ENCODE assay signal across 10 mouse cellular contexts in the genomic region with DNA sequence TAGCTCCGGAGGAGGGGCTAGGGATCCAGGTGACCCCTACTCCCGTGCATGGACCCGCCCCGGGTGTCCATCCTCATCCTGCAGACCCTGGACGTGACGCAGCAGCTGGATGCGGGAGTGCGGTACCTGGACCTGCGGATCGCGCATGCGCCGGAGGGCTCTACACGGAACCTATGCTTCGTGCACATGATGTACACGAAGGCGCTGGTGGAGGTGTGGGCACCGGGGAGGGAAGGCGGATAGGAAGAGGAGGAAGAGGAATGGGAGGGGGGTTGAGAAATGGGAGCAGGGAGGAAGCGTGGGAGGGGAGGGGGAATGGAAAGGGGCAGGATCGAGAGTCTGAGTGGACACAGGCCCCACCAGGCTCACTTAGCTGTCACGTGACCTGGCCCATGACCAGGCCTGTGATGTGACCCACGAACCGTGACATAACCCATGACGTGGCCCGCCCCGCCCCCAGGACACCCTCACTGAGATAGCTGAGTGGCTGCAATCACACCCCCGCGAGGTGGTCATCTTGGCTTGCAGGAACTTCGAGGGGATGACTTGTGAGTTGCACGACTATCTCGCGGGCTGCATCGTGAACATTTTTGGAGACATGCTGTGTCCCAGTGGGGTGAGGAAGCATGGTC. TPM values are rescaled to one million over a fixed set of nuclear protein-coding genes. Genes with fewer than 3 reads are reported as not detected.
DNase-seq lines count a peak whose midpoint lies in the region; ATAC-seq and TF ChIP-seq lines count a peak whose summit lies in the region.
"Had no signal": no experiment of that assay in that cellular context is flagged by ENCODE, and none has a peak within 500 bp of the region (broad histone marks: within the 10 kb centered on the region; RNA-seq: fewer than 3 reads in every experiment).

No protein-coding gene starts in this region.

- no peak for TF ChIP-seq CTCF in brain, embryonic 14.5 days (IDR thresholded peaks at IDR 0.05; ENCODE audit: borderline replicate concordance, extremely low read depth, insufficient read depth, insufficient read length)

- intact Hi-C loops in left cerebral cortex, postnatal 4 days (cut with DNase I) = no loop called here

- peak; percentile 39 for ATAC-seq in forebrain, embryonic 15.5 days (replicated peaks)
- ATAC-seq in intestine, embryonic 16.5 days = peak; percentile 47
- peak; percentile 65 for ATAC-seq in midbrain, embryonic 14.5 days (ENCODE audit: low FRiP score, low TSS enrichment)
- ATAC-seq in stomach, embryonic 16.5 days (ENCODE audit: insufficient read depth, low FRiP score) = peak; percentile 33

- H3K4me1 ChIP-seq in forebrain, embryonic 15.5 days = peaks cover 29% of the 10 kb centered on the region
- H3K4me1 ChIP-seq in intestine, embryonic 16.5 days (ENCODE audit: control insufficient read depth, insufficient read depth, low read length) = peaks cover 18% of the 10 kb centered on the region
- peaks cover 25% of the 10 kb centered on the region for H3K4me1 ChIP-seq in midbrain, embryonic 14.5 days (ENCODE audit: control insufficient read depth, insufficient read depth, low read length)
- peaks cover 21% of the 10 kb centered on the region for H3K4me1 ChIP-seq in stomach, embryonic 16.5 days (ENCODE audit: control insufficient read depth, insufficient read depth, low read length)

- peak overlapping the region; percentile 69 for H3K4me2 ChIP-seq in forebrain, embryonic 15.5 days (replicated peaks)
- H3K4me2 ChIP-seq in intestine, embryonic 16.5 days (ENCODE audit: low read depth, low read length) = peak overlapping the region; percentile 75
- peak overlapping the region; percentile 74 for H3K4me2 ChIP-seq in midbrain, embryonic 14.5 days (ENCODE audit: low read length)
- H3K4me2 ChIP-seq in stomach, embryonic 16.5 days (ENCODE audit: low read depth, low read length) = peak overlapping the region; percentile 76

- 22% methylated on average over 34 of the region's 34 CpGs for WGBS in forebrain, embryonic 15.5 days
- 14% methylated on average over 34 of the region's 34 CpGs for WGBS in intestine, embryonic 16.5 days
- 20% methylated on average over 34 of the region's 34 CpGs for whole genome bisulfite sequencing in midbrain, embryonic 14.5 days
- WGBS in stomach, embryonic 16.5 days = 13% methylated on average over 34 of the region's 34 CpGs

- no peaks in the 10 kb centered on the region for H3K27me3 ChIP-seq in forebrain, embryonic 15.5 days
- no peaks in the 10 kb centered on the region for H3K27me3 ChIP-seq in intestine, embryonic 16.5 days (replicated peaks; ENCODE audit: control insufficient read depth, insufficient read depth, low read length)
- H3K27me3 ChIP-seq in midbrain, embryonic 14.5 days (ENCODE audit: control insufficient read depth, insufficient read depth, low read length) = 0 out of 2 replicates have a peak, but pooled peaks cover 5% of the 10 kb centered on the region
- no peaks in the 10 kb centered on the region for H3K27me3 ChIP-seq in stomach, embryonic 16.5 days (ENCODE audit: control insufficient read depth, insufficient read depth, low read length)
- H3K27me3 ChIP-seq: CH12.LX had no signal

- peak overlapping the region; percentile 37 for H3K4me3 ChIP-seq in forebrain, embryonic 15.5 days
- peak overlapping the region; percentile 36 for H3K4me3 ChIP-seq in intestine, embryonic 16.5 days (ENCODE audit: low read length)
- peak overlapping the region; percentile 36 for H3K4me3 ChIP-seq in midbrain, embryonic 14.5 days (replicated peaks; ENCODE audit: low read depth, low read length)
- peak overlapping the region; percentile 40 for H3K4me3 ChIP-seq in stomach, embryonic 16.5 days (replicated peaks; ENCODE audit: low read length)

- peaks cover 39% of the 10 kb centered on the region for H3K36me3 ChIP-seq in forebrain, embryonic 15.5 days
- H3K36me3 ChIP-seq in intestine, embryonic 16.5 days (ENCODE audit: control insufficient read depth, insufficient read depth, low read length) = peaks cover 35% of the 10 kb centered on the region
- H3K36me3 ChIP-seq in midbrain, embryonic 14.5 days (ENCODE audit: control insufficient read depth, insufficient read depth, low read length) = peaks cover 41% of the 10 kb centered on the region
- H3K36me3 ChIP-seq in stomach, embryonic 16.5 days (ENCODE audit: control insufficient read depth, insufficient read depth, low read length) = peaks cover 36% of the 10 kb centered on the region

- H3K9ac ChIP-seq in forebrain, embryonic 15.5 days (replicated peaks) = peak overlapping the region; percentile 27; the same call in 1 of the 2 replicates
- peak overlapping the region; percentile 43 for H3K9ac ChIP-seq in intestine, embryonic 16.5 days (ENCODE audit: low read depth, low read length)
- peak overlapping the region; percentile 45; the same call in 1 of the 2 replicates for H3K9ac ChIP-seq in midbrain, embryonic 14.5 days (replicated peaks; ENCODE audit: low read length)
- H3K9ac ChIP-seq in stomach, embryonic 16.5 days (ENCODE audit: low read length) = peak overlapping the region; percentile 49

- TF ChIP-seq POLR2A in brain, embryonic 14.5 days (IDR thresholded peaks at IDR 0.05; ENCODE audit: borderline replicate concordance, extremely low read depth, insufficient read depth, insufficient read length, poor library complexity, severe bottlenecking) = no peak

- H3K9me3 ChIP-seq in forebrain, embryonic 15.5 days = no peaks in the 10 kb centered on the region
- no peaks in the 10 kb centered on the region for H3K9me3 ChIP-seq in intestine, embryonic 16.5 days (ENCODE audit: control insufficient read depth, low read length)
- H3K9me3 ChIP-seq in midbrain, embryonic 14.5 days (ENCODE audit: control insufficient read depth, low read length) = no peaks in the 10 kb centered on the region
- peaks cover 6% of the 10 kb centered on the region for H3K9me3 ChIP-seq in stomach, embryonic 16.5 days (replicated peaks; ENCODE audit: control insufficient read depth, low read length)

- H3K27ac ChIP-seq in forebrain, embryonic 15.5 days (replicated peaks) = no peak overlapping the region
- no peak overlapping the region for H3K27ac ChIP-seq in intestine, embryonic 16.5 days (ENCODE audit: low read length)
- no peak overlapping the region for H3K27ac ChIP-seq in midbrain, embryonic 14.5 days (replicated peaks; ENCODE audit: low read depth, low read length)
- no peak overlapping the region for H3K27ac ChIP-seq in stomach, embryonic 16.5 days (ENCODE audit: low read length)

- DNase-seq in gastrocnemius, postnatal 10 days = peak; percentile 40
- no peak for DNase-seq in gastrocnemius, postnatal 25 days
- DNase-seq in brain, embryonic 14.5 days (ENCODE audit: low read depth) = peak; percentile 76
- peak; percentile 65 for DNase-seq in left cerebral cortex, postnatal 4 days
- peak; percentile 87 for DNase-seq in midbrain, embryonic 14.5 days

RNA-seq across cellular contexts. Expression of a gene that starts 2.1 kb away (rescaled TPM):
- under 1 TPM in 1 of 2 experiments, not detected in 1; 0.07 TPM for total RNA-seq in gastrocnemius, postnatal 10 days (2021)
- total RNA-seq in gastrocnemius, postnatal 25 days (2021) = not detected
- polyA plus RNA-seq in brain, embryonic 14.5 days (2012; rRNA removed) = 2.6 and 3.2 TPM in 2 replicates
- polyA plus RNA-seq in forebrain, embryonic 15.5 days (2015; fragmentation: Nextera tagmentation; extraction: Ambion mirVana) = 2.6 and 2.8 TPM in 2 replicates
- polyA plus RNA-seq in intestine, embryonic 16.5 days (2015; fragmentation: Nextera tagmentation; extraction: Ambion mirVana) = 0.80 and 0.84 TPM in 2 replicates
- total RNA-seq in left cerebral cortex, postnatal 4 days (2021) = 1 to 10 TPM; 2.6 to 3.6 TPM
- 1.9 and 3.5 TPM in 2 replicates for polyA plus RNA-seq in midbrain, embryonic 14.5 days (2014; fragmentation: Nextera tagmentation; extraction: Ambion mirVana)
- polyA plus RNA-seq in stomach, embryonic 16.5 days (2015; fragmentation: Nextera tagmentation; extraction: Ambion mirVana) = 1.3 and 1.4 TPM in 2 replicates
- total RNA-seq: heart, postnatal 36 days had no signal

RNA-seq across cellular contexts. Expression of a gene that starts 6.2 kb away (rescaled TPM):
- total RNA-seq in gastrocnemius, postnatal 10 days (2021) = 10 to 100 TPM; 19.6 to 22.5 TPM
- total RNA-seq in gastrocnemius, postnatal 25 days (2021) = 10 to 100 TPM; 12.3 to 13.4 TPM
- polyA plus RNA-seq in brain, embryonic 14.5 days (2012; rRNA removed) = 183 and 293 TPM in 2 replicates
- polyA plus RNA-seq in forebrain, embryonic 15.5 days (2015; fragmentation: Nextera tagmentation; extraction: Ambion mirVana) = 66.3 and 67.9 TPM in 2 replicates
- polyA plus RNA-seq in intestine, embryonic 16.5 days (2015; fragmentation: Nextera tagmentation; extraction: Ambion mirVana) = 28.3 and 29.6 TPM in 2 replicates
- total RNA-seq in left cerebral cortex, postnatal 4 days (2021) = 10 to 100 TPM; 92.2 to 94.7 TPM
- polyA plus RNA-seq in midbrain, embryonic 14.5 days (2014; fragmentation: Nextera tagmentation; extraction: Ambion mirVana) = 50.8 and 64.3 TPM in 2 replicates
- polyA plus RNA-seq in stomach, embryonic 16.5 days (2015; fragmentation: Nextera tagmentation; extraction: Ambion mirVana) = 25.8 and 29.0 TPM in 2 replicates

RNA-seq across cellular contexts. Expression of a gene that starts 7.6 kb away (rescaled TPM):
- total RNA-seq in gastrocnemius, postnatal 10 days (2021) = under 1 TPM; 0.28 to 0.34 TPM
- under 1 TPM; 0.21 to 0.26 TPM for total RNA-seq in gastrocnemius, postnatal 25 days (2021)
- 0.42 and 0.63 TPM in 2 replicates for polyA plus RNA-seq in brain, embryonic 14.5 days (2012; rRNA removed)
- 0.70 and 1.0 TPM in 2 replicates for polyA plus RNA-seq in forebrain, embryonic 15.5 days (2015; fragmentation: Nextera tagmentation; extraction: Ambion mirVana)
- polyA plus RNA-seq in intestine, embryonic 16.5 days (2015; fragmentation: Nextera tagmentation; extraction: Ambion mirVana) = 1.5 and 2.1 TPM in 2 replicates
- total RNA-seq in left cerebral cortex, postnatal 4 days (2021) = under 1 TPM; 0.54 to 0.98 TPM
- polyA plus RNA-seq in midbrain, embryonic 14.5 days (2014; fragmentation: Nextera tagmentation; extraction: Ambion mirVana) = 0.55 and 0.80 TPM in 2 replicates
- 1.8 and 2.0 TPM in 2 replicates for polyA plus RNA-seq in stomach, embryonic 16.5 days (2015; fragmentation: Nextera tagmentation; extraction: Ambion mirVana)

RNA-seq across cellular contexts. Expression of a gene that starts 8.1 kb away (rescaled TPM):
- 1 to 10 TPM; 3.1 to 3.2 TPM for total RNA-seq in gastrocnemius, postnatal 10 days (2021)
- total RNA-seq in gastrocnemius, postnatal 25 days (2021) = 1 to 10 TPM; 3.1 to 3.8 TPM
- polyA plus RNA-seq in brain, embryonic 14.5 days (2012; rRNA removed) = 5.8 and 9.7 TPM in 2 replicates
- 17.3 and 17.9 TPM in 2 replicates for polyA plus RNA-seq in forebrain, embryonic 15.5 days (2015; fragmentation: Nextera tagmentation; extraction: Ambion mirVana)
- polyA plus RNA-seq in intestine, embryonic 16.5 days (2015; fragmentation: Nextera tagmentation; extraction: Ambion mirVana) = 2.3 and 2.7 TPM in 2 replicates
- total RNA-seq in left cerebral cortex, postnatal 4 days (2021) = 10 to 100 TPM; 20.5 to 21.7 TPM
- 15.9 and 20.0 TPM in 2 replicates for polyA plus RNA-seq in midbrain, embryonic 14.5 days (2014; fragmentation: Nextera tagmentation; extraction: Ambion mirVana)
- 2.7 and 3.0 TPM in 2 replicates for polyA plus RNA-seq in stomach, embryonic 16.5 days (2015; fragmentation: Nextera tagmentation; extraction: Ambion mirVana)

RNA-seq across cellular contexts. Expression of a gene that starts 29.5 kb away (rescaled TPM):
- 1 to 10 TPM; 1.9 to 2.7 TPM for total RNA-seq in gastrocnemius, postnatal 10 days (2021)
- 1 to 10 TPM in 1 of 2 experiments, under 1 TPM in 1; 0.64 to 1.7 TPM for total RNA-seq in gastrocnemius, postnatal 25 days (2021)
- 0.66 and 2.1 TPM in 2 replicates for polyA plus RNA-seq in brain, embryonic 14.5 days (2012; rRNA removed)
- polyA plus RNA-seq in forebrain, embryonic 15.5 days (2015; fragmentation: Nextera tagmentation; extraction: Ambion mirVana) = 4.6 and 8.8 TPM in 2 replicates
- polyA plus RNA-seq in intestine, embryonic 16.5 days (2015; fragmentation: Nextera tagmentation; extraction: Ambion mirVana) = 3.2 and 3.7 TPM in 2 replicates
- total RNA-seq in left cerebral cortex, postnatal 4 days (2021) = 1 to 10 TPM; 7.0 to 9.2 TPM
- polyA plus RNA-seq in midbrain, embryonic 14.5 days (2014; fragmentation: Nextera tagmentation; extraction: Ambion mirVana) = 6.8 and 7.4 TPM in 2 replicates
- polyA plus RNA-seq in stomach, embryonic 16.5 days (2015; fragmentation: Nextera tagmentation; extraction: Ambion mirVana) = 2.8 and 5.3 TPM in 2 replicates
